Mouse (Mus musculus): ENCODE data around the gene Tfeb. TPM values are rescaled to one million over a fixed set of nuclear protein-coding genes. Genes with fewer than 3 reads are reported as not detected.
A peak's percentile ranks its signal among the peaks of the same experiment; 100 is the strongest.

Gene Tfeb
- polyA plus RNA-seq, 1 experiment from 2014 or later, result 2.9 TPM

DNA sequence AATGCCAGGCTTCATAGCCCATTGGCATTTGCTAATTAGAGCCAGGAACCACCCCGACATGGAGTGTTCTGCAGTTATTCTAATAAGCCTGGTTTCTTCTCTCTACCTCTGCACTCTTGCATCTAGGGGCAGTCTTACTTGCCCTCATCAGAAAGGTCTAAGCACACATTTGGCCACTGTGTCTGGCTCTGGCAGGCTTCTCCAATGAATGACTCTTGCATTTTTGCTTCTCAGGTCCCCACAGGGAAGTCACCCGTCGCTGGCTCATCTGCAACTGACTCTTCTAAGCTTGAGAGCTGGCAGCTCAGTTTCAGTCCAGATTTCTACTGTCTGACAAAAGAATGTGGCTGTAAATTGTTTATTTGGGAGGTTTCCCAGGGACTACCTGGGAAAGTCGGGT lies 29.2 kb downstream of the Tfeb start:
- H3K9me3 ChIP-seq, result no peaks in the 10 kb centered on the region
- no peak overlapping the region for H3K27ac ChIP-seq (replicated peaks)
- H3K4me3 ChIP-seq, result no peak overlapping the region
- H3K4me1 ChIP-seq, result peaks cover 35% of the 10 kb centered on the region
- 76% methylated on average over 4 of the region's 4 CpGs for WGBS
- peaks cover 25% of the 10 kb centered on the region for H3K27me3 ChIP-seq (replicated peaks; ENCODE audit: low read depth, poor library complexity, severe bottlenecking)
- DNase-seq (ENCODE audit: low spot score), result no peak
- no peaks in the 10 kb centered on the region for H3K36me3 ChIP-seq (replicated peaks)

DNA sequence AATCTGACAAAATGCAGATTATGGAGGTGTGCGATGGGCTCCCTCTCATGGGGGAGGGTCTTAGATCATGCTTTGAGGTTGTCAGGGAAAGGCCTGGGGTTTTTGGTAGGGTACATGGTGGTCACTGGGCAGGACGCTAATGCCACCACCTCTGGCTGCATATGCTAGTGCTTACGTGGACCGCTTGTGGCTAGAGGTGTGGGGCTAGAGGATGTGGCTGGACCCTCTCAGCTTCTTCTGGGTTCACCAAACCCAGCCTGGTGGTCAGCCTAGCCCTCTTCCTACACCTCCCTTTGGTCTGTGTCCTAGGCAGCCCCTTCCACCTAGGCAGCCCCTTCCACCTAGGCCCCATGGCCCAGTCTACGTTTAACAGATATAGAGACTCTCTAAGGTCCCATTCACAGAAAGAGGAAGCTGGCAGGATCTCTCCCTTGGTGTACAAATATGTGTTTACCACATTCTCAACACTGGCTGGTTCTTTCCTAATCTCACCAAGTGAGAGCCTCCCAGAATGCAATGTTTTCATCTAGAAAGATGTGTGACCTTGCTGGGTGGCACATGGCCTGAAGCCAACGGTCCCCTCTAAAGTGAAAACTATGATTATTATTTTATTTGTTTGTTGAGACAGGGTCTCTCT lies 29.7 kb downstream of the Tfeb start:
- Histone ChIP-seq H3K9me3 (no peaks in the 10 kb centered on the region), H3K36me3 (replicated peaks) (no peaks in the 10 kb centered on the region), H3K27me3 (replicated peaks; ENCODE audit: low read depth, poor library complexity, severe bottlenecking) (peaks cover 25% of the 10 kb centered on the region), H3K4me3 (no peak overlapping the region), H3K27ac (replicated peaks) (no peak overlapping the region), H3K4me1 (peaks cover 35% of the 10 kb centered on the region)
- DNase-seq (ENCODE audit: low spot score), result no peak
- WGBS, result 90% methylated on average over 6 of the region's 6 CpGs

DNA sequence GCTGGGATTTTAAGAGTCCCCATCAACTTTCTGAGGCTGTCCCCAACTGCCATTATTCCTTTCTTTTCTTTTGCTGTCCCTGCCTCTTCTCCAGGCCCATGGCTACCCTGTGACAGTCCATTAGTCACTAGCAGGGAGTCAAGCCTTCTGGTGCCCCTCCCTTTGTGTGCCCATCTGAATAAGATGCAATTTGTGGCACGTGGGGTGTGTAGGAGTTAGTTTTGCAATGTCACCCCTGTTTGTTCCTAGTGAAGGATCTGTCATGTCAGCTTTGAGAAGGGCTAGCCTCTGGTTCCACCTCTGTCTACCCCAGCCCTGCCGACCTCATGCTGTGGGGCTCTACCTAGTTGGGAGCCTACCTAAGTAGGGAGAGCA lies 30.2 kb downstream of the Tfeb start:
- peaks cover 25% of the 10 kb centered on the region for H3K27me3 ChIP-seq (replicated peaks; ENCODE audit: low read depth, poor library complexity, severe bottlenecking)
- H3K27ac ChIP-seq (replicated peaks), result no peak overlapping the region
- H3K9me3 ChIP-seq, result peaks cover 3% of the 10 kb centered on the region; the same call in 1 of the 2 replicates
- no peak for DNase-seq (ENCODE audit: low spot score)
- no peak overlapping the region for H3K4me3 ChIP-seq
- 71% methylated on average over 2 of the region's 2 CpGs for WGBS
- no peaks in the 10 kb centered on the region for H3K36me3 ChIP-seq (replicated peaks)
- H3K4me1 ChIP-seq, result peaks cover 35% of the 10 kb centered on the region

DNA sequence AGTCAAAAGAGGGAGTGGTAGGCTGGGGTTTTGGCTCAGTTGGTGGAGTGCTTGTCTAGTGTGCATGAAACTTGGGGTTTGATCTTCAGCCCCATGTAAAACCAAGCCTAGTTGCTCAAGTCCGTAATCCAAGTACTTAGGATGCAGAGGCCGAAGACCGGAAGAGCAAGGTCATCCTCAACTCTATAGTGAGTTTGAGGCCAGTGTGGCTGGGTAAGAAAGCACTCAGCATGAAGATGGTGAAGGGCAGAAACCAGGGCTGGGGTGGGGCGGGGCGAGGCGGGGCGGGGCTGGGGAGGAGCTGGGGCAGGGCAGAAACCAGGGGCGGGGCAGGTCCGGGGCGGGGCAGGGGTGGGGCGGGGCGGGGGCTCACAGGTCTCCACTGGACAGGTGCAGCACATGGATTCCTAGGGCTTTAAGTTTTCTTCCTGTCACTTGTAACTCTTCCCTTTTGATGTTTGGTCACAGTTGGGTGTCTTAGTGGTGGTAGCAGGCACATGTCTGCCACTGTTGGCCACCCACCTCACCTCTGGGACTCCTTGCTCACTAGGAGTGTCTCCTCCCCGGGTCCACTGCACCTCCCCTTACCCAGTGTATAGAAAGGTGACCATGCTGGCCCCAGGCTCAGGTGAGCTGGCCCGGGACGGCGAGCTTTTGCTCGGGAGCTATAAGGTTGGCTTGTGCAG lies 30.8 kb downstream of the Tfeb start:
- Histone ChIP-seq H3K9me3 (peaks cover 8% of the 10 kb centered on the region; the same call in 1 of the 2 replicates), H3K4me3 (no peak overlapping the region), H3K27ac (replicated peaks) (no peak overlapping the region), H3K4me1 (peaks cover 31% of the 10 kb centered on the region), H3K27me3 (replicated peaks; ENCODE audit: low read depth, poor library complexity, severe bottlenecking) (peaks cover 25% of the 10 kb centered on the region), H3K36me3 (replicated peaks) (no peaks in the 10 kb centered on the region)
- DNase-seq (ENCODE audit: low spot score), result no peak
- 41% methylated on average over 17 of the region's 17 CpGs for WGBS

DNA sequence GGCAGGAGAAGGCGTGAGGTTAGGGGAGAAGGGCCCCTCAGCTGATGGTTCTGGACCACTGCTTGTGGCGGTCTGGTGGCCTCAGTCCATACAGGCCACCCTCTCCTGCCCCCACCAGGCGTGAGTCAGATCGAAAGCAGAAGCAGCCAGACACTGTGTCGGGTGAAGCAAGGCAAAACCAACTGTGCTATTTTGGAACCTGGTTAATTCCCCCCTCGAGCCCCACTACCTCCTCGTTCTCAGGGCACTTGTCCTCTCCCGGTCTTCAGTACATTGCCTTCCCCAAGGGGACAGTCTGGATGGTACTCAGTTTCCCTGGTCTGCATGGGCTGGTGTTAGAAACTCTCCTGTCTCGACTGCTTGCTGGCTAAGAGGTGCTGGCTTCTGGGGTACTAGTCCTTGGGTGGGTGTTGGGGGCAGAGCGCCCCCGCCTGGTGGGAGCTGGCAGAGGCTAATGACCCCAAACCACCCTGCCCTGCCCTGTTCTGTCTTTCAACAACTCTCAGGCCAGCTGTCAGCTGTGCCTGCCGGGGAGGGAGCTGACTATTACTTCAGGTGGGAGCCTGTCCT lies 32.0 kb downstream of the Tfeb start:
- H3K36me3 ChIP-seq (replicated peaks), result no peaks in the 10 kb centered on the region
- H3K9me3 ChIP-seq, result peaks cover 14% of the 10 kb centered on the region; the same call in 1 of the 2 replicates
- WGBS, result 56% methylated on average over 12 of the region's 12 CpGs
- no peak overlapping the region for H3K4me3 ChIP-seq
- peaks cover 22% of the 10 kb centered on the region for H3K27me3 ChIP-seq (replicated peaks; ENCODE audit: low read depth, poor library complexity, severe bottlenecking)
- no peak for DNase-seq (ENCODE audit: low spot score)
- no peak overlapping the region for H3K27ac ChIP-seq (replicated peaks)
- H3K4me1 ChIP-seq, result peaks cover 32% of the 10 kb centered on the region

DNA sequence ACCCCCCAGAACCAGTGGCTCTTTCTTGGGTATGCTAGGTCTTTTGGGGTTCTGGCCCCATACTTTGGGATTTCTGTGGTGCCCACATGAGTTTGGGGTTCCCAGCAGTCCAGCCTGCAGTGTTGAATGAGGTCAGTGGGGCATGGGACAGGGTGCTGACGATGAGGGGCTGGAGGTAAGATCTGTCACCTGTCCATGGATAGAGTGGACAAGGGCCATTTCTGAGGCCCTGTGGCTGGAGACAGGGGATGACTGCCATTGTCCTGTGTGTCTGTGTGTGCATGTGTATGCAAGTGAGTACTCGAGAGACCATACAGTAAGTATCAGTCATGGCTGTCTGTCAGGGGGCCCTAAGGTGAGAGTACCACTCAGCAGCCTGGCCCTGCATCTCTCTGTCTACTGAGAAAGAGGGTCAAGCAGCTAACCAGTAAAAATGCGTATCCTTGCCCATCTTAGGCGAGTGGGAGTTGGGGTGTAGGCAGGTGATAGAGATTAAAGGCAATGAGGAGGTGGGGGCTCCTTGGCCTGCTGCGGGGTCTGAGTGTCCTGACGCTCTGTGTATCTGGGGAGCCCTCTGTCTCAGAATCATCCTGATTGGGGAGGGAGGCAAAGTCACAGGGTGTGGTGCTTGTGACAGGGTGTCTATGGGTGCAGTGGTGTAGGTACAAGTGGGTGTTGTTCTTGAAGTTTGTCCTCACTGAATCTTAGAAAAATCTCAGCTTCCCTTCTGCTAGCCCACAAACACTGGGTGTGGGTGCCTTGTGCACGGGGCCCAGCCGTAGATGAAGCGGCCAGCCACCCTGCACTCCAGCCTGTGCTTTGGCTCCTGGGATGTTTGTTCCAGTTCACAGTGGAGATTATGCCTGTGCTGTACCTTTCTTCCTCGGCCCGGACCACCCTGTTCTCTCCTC lies 32.8 kb downstream of the Tfeb start:
- Histone ChIP-seq H3K27me3 (replicated peaks; ENCODE audit: low read depth, poor library complexity, severe bottlenecking) (peaks cover 16% of the 10 kb centered on the region), H3K36me3 (replicated peaks) (no peaks in the 10 kb centered on the region), H3K4me1 (peaks cover 35% of the 10 kb centered on the region), H3K27ac (replicated peaks) (no peak overlapping the region), H3K9me3 (peaks cover 14% of the 10 kb centered on the region; the same call in 1 of the 2 replicates), H3K4me3 (no peak overlapping the region)
- no peak for DNase-seq (ENCODE audit: low spot score)
- WGBS, result 85% methylated on average over 11 of the region's 11 CpGs

DNA sequence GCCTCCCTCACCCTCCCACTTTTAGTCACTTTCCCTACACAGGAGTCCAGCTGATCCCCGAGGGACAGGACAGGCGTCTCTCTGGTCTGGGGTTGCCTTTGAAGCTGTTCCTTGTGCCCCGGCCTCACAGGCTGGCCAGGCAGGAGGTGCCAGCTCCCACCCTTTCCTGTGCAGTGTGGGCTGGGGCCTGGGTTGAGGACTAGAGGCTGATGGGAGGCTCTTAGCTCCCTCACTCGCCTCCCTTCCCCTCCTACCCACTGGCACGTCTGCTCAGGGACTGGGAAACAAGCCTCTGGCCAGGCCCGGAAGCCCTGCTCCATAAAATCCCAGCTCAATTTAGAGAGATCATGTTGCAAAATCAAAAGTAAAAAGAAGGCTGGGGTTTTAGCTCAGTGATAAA lies 36.8 kb downstream of the Tfeb start:
- Histone ChIP-seq H3K4me3 (no peak overlapping the region), H3K9me3 (peaks cover 14% of the 10 kb centered on the region; the same call in 1 of the 2 replicates), H3K4me1 (peaks cover 27% of the 10 kb centered on the region), H3K27ac (replicated peaks) (peak overlapping the region; percentile 71; the same call in 1 of the 2 replicates), H3K36me3 (replicated peaks) (no peaks in the 10 kb centered on the region), H3K27me3 (replicated peaks; ENCODE audit: low read depth, poor library complexity, severe bottlenecking) (0 out of 2 replicates have a peak, but pooled peaks cover under 1% of the 10 kb centered on the region)
- WGBS, result 53% methylated on average over 6 of the region's 6 CpGs
- no peak for DNase-seq (ENCODE audit: low spot score)

DNA sequence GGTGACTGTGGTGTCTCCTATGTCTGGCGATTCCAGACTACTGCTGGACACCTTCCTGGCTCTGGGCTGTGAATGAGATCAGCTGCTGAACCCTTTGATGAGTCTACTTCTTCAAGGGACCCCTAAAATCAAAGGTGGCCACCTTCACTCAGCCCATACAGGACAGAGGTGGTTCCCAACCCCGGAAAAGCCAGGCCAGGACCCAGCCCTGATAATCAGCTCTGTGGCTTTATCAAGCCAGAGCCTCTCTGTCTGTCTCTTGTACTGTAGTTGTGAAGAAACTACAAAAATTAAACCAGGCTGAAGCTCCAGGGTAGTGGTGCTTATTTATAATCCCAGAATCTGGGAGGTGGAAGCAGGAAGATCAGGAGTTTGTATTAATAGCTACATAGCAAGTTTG lies 40.3 kb downstream of the Tfeb start:
- H3K27ac ChIP-seq (replicated peaks), result no peak overlapping the region
- no peak for DNase-seq (ENCODE audit: low spot score)
- H3K4me1 ChIP-seq, result peaks cover 18% of the 10 kb centered on the region
- no peaks in the 10 kb centered on the region for H3K36me3 ChIP-seq (replicated peaks)
- peaks cover 10% of the 10 kb centered on the region; the same call in 1 of the 2 replicates for H3K9me3 ChIP-seq
- H3K27me3 ChIP-seq (replicated peaks; ENCODE audit: low read depth, poor library complexity, severe bottlenecking), result no peaks in the 10 kb centered on the region
- 72% methylated on average over 2 of the region's 2 CpGs for WGBS
- H3K4me3 ChIP-seq, result no peak overlapping the region

DNA sequence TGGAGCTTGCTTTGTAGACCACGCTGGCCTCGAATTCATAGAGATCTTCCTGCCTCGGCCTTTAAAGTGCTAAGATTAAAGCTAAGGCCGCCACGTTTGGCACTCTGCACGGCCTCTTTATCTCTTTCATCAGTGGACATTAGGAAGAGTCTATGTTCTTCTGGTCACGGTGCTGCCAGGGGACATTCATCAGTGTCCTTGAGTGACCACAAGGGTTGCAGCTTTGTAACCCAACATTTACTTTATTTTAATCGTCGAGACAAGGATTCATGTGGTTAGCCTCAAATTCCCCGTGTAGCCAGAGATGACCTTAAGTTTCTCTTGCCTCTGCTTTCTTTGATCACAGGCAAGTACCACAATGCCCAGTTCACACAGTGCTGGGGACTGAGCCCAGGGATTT lies 43.6 kb downstream of the Tfeb start:
- H3K36me3 ChIP-seq (replicated peaks), result no peaks in the 10 kb centered on the region
- DNase-seq (ENCODE audit: low spot score), result no peak
- peaks cover 23% of the 10 kb centered on the region for H3K4me1 ChIP-seq
- no peak overlapping the region for H3K27ac ChIP-seq (replicated peaks)
- H3K9me3 ChIP-seq, result no peaks in the 10 kb centered on the region
- H3K27me3 ChIP-seq (replicated peaks; ENCODE audit: low read depth, poor library complexity, severe bottlenecking), result peaks cover 9% of the 10 kb centered on the region; the same call in 1 of the 2 replicates
- 86% methylated on average over 10 of the region's 10 CpGs for WGBS
- H3K4me3 ChIP-seq, result no peak overlapping the region

DNA sequence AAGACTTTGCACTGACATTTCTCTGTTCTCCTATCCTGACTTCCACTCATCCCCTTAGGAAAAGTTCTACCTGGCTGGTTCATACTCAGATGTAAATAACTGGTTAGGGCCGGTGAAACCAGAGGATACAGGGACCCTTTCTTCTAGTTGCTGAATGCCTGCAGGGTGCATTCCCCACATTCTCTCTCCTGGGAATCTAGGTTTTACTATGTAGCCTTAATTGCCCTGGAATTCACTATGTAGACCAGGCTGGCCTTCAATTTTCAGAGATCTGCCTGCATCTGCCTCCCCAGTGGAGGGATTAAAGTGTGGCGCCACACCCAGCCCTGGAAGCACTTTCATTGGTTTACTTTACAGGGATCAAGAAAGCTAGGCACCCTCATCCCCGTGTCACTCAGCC lies 45.7 kb downstream of the Tfeb start:
- peaks cover 26% of the 10 kb centered on the region for H3K27me3 ChIP-seq (replicated peaks; ENCODE audit: low read depth, poor library complexity, severe bottlenecking)
- no peak overlapping the region for H3K4me3 ChIP-seq
- H3K4me1 ChIP-seq, result peaks cover 42% of the 10 kb centered on the region
- DNase-seq (ENCODE audit: low spot score), result no peak
- H3K27ac ChIP-seq (replicated peaks), result no peak overlapping the region
- no peaks in the 10 kb centered on the region for H3K36me3 ChIP-seq (replicated peaks)
- WGBS, result 79% methylated on average over 3 of the region's 3 CpGs
- H3K9me3 ChIP-seq, result no peaks in the 10 kb centered on the region

DNA sequence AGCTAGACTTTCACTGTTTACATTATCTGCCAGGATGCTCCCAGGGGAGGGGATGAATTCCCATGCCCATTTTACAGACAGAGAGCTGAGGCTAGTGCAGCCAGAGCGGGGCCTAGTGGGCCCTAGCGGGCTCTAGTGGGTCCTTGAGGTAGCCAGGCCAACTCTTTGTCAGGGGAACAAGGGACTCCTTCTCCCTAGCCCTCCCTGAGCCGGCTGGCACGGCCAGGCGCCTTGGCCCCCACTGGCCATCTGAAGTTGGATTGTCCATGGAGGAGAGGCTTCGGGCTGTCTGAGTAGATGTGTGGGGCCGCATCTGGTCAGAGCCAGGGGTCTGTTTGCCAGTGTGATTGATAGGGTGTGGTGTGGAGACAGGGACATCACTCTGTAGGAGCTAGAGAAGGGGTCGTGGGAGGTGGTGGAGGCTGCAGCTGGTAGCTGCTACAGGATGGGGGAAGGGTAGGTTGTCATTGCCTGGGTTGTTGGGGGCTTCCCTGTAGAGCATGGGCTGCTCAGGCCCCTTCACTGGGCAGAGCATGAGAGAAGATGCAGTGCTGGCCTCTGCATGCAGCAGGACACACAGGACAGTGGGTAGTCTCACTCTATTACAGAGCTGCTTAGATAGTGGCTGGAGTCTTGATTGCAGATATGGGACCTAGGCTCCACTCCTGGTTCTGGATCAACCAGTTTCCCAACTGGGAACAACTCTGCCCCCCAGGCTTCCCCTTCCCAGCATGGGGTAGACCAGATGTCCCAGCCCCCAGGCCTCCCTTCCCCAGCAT lies 46.8 kb downstream of the Tfeb start:
- Histone ChIP-seq H3K4me1 (peaks cover 54% of the 10 kb centered on the region), H3K36me3 (replicated peaks) (no peaks in the 10 kb centered on the region), H3K27me3 (replicated peaks; ENCODE audit: low read depth, poor library complexity, severe bottlenecking) (peaks cover 33% of the 10 kb centered on the region), H3K4me3 (no peak overlapping the region), H3K9me3 (no peaks in the 10 kb centered on the region), H3K27ac (replicated peaks) (no peak overlapping the region; the same call in 1 of the 2 replicates)
- WGBS, result 84% methylated on average over 8 of the region's 8 CpGs
- no peak for DNase-seq (ENCODE audit: low spot score)

Measured in embryonic facial prominence, embryonic 10.5 days (tissue).